Comparison of ENCODE assay signal across 8 mouse cellular contexts in the genomic region with DNA sequence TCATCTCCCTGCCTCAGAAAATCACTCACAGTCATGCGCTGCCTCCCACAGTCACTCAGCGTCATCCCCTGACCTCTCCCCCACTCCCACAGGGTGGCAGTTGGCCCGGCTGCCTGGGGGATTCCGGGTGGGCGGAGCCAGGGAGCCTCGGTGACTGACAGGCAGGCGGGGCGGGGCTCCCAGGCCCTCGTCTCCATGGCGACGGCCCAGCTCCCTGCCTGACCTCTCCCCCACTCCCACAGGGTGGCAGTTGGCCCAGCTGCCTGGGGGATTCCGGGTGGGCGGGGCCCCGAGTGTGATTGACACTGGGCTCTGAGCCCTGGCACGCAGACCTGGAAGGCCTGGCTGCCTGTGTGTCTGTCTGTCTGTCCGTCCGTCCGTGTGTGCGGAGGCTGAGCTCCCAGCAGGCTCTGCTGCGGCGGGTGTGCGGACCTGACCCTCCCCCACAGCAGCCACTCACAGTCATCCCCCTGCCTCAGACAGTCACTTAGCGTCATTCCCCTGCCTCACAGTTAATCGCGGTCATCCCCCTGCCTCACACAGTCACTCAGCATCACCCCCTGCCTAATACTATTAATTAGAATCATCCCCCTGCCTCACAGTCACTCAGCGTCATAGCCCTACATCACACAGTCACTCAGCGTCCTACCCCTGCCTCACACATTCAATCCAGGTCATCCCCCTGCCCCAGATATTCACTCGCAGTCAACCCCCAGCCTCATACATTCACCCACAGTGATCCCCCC. TPM values are rescaled to one million over a fixed set of nuclear protein-coding genes. Genes with fewer than 3 reads are reported as not detected.
DNase-seq lines count a peak whose midpoint lies in the region; ATAC-seq lines count a peak whose summit lies in the region.
"Not testable (repeated sequence)": the region's sequence is repeated elsewhere in the genome, so short reads cannot be mapped to it uniquely, and the experiment has no call there.

No protein-coding gene starts in this region.

- DNase-seq in adrenal gland, adult (ENCODE audit: inconsistent age in 2 of 2, low spot score in 1 of 2), result peak; percentile 100
- peak; percentile 61 for DNase-seq in embryo, embryonic 11 days
- peak; percentile 100 for DNase-seq in gonadal fat pad, adult 2 months (ENCODE audit: low read depth)
- peak; percentile 90 to 99 for DNase-seq in left cerebral cortex, postnatal 14 days (ENCODE audit: low spot score in 2 of 2)
- peak; percentile 96 for DNase-seq in right cerebral cortex, postnatal 14 days
- peak; percentile 95 for DNase-seq in urinary bladder, postnatal 10 days (ENCODE audit: low spot score)

- not testable (repeated sequence) for H3K4me1 ChIP-seq in intestine, embryonic 16.5 days (ENCODE audit: control insufficient read depth, insufficient read depth, low read length)

- intact Hi-C loops in left cerebral cortex, postnatal 14 days (cut with DNase I), result not testable (repeated sequence)

- H3K9me3 ChIP-seq in intestine, embryonic 16.5 days (ENCODE audit: control insufficient read depth, low read length), result peaks cover 46% of the 10 kb centered on the region

- not testable (repeated sequence) for H3K4me2 ChIP-seq in intestine, embryonic 16.5 days (ENCODE audit: low read depth, low read length)

- 8% methylated on average over 14 of the region's 28 CpGs for WGBS in intestine, embryonic 16.5 days

- H3K9ac ChIP-seq in intestine, embryonic 16.5 days (ENCODE audit: low read depth, low read length), result not testable (repeated sequence)

- not testable (repeated sequence) for H3K27ac ChIP-seq in intestine, embryonic 16.5 days (ENCODE audit: low read length)

- not testable (repeated sequence) for H3K27me3 ChIP-seq in intestine, embryonic 16.5 days (replicated peaks; ENCODE audit: control insufficient read depth, insufficient read depth, low read length)

- peak; percentile 39 for ATAC-seq in intestine, embryonic 16.5 days
- ATAC-seq in megakaryocyte progenitor cell, adult 5-6 weeks (replicated peaks; ENCODE audit: poor library complexity), result peak; percentile 47

- peaks cover 29% of the 10 kb centered on the region for H3K36me3 ChIP-seq in intestine, embryonic 16.5 days (ENCODE audit: control insufficient read depth, insufficient read depth, low read length)

- not testable (repeated sequence) for H3K4me3 ChIP-seq in intestine, embryonic 16.5 days (ENCODE audit: low read length)

RNA-seq across cellular contexts. Expression of a gene that starts 18.2 kb away (rescaled TPM):
- 106 and 190 TPM in 2 replicates for polyA plus RNA-seq in gonadal fat pad, adult 2 months (2012; rRNA removed)
- polyA plus RNA-seq in intestine, embryonic 16.5 days (2015; fragmentation: Nextera tagmentation; extraction: Ambion mirVana), result 111 and 149 TPM in 2 replicates
- 100 to 1,000 TPM; 193 to 282 TPM for total RNA-seq in left cerebral cortex, postnatal 14 days (2021)
- total RNA-seq in megakaryocyte progenitor cell, adult 5-6 weeks (2015), result 69.2 and 81.4 TPM in 2 replicates
- 171 and 231 TPM in 2 replicates for total RNA-seq in megakaryocyte progenitor cell, adult 5-6 weeks (2017)
